Mouse (Mus musculus) stomach, postnatal 0 days (tissue): ENCODE measurements at regions not wholly inside any gene's neighbourhood (a gene's known extent, or its start where the extent isn't known, plus 50 kb on each side); places are given as distances from the start of the nearest gene placed in this dataset.

Experiments
- CTCF ChIP-seq: IDR thresholded peaks from 2 replicates; pipeline ENCODE4 v1.5.1; 2016; ENCODE audit warnings: antibody characterized with exemption, low read depth, mild to moderate bottlenecking, moderate library complexity
- EP300 ChIP-seq: optimal IDR thresholded peaks from 2 replicates; pipeline ENCODE3; 2016; ENCODE audit warnings: antibody characterized with exemption

- TF ChIP-seq CTCF (no peak), EP300 (no peak)
Measured at GRCm38 (mm10) chr8:31735610-31736009, 1692.9 kb upstream of the 5930422O12Rik start.
